In genomic region chr1:180196508-180196907, GRCm38 (mm10) we compare ENCODE assay signal across 8 mouse cellular contexts. TPM values are rescaled to one million over a fixed set of nuclear protein-coding genes. Genes with fewer than 3 reads are reported as not detected.
DNase-seq lines count a peak whose midpoint lies in the region; ATAC-seq and TF ChIP-seq lines count a peak whose summit lies in the region.

No protein-coding gene starts in this region.

- no peaks in the 10 kb centered on the region for H3K79me2 ChIP-seq in heart, adult 2 months (replicated peaks; ENCODE audit: control insufficient read depth, insufficient read depth, low read length)

- H3K27ac ChIP-seq in heart, adult 2 months, result peak overlapping the region; percentile 61
- peak overlapping the region; percentile 79 for H3K27ac ChIP-seq in brown adipose tissue, adult 24 weeks (replicated peaks; ENCODE audit: low read depth, low read length)
- no peak overlapping the region for H3K27ac ChIP-seq in hindbrain, embryonic 15.5 days (replicated peaks)
- peak overlapping the region; percentile 85 for H3K27ac ChIP-seq in liver, postnatal 0 days (ENCODE audit: low read depth)

- TF ChIP-seq EP300 in heart, adult 2 months (IDR thresholded peaks at IDR 0.05; ENCODE audit: insufficient read depth, low read depth, low read length), result no peak
- TF ChIP-seq EP300 in liver, postnatal 0 days (IDR thresholded peaks at IDR 0.05; ENCODE audit: low read depth), result no peak

- intact Hi-C loops in heart, adult 2 months (cut with DNase I), result no loop called here

- ATAC-seq in hindbrain, embryonic 15.5 days (ENCODE audit: low FRiP score, low read depth), result no peak
- no peak for ATAC-seq in liver, postnatal 0 days
- ATAC-seq in CD4-positive, CD25-positive, alpha-beta regulatory T cell, adult 4 months, result no peak

- H3K4me2 ChIP-seq in hindbrain, embryonic 15.5 days, result peak overlapping the region; percentile 94
- H3K4me2 ChIP-seq in liver, postnatal 0 days (ENCODE audit: low read depth, low read length), result peak overlapping the region; percentile 76

- H3K9me3 ChIP-seq in hindbrain, embryonic 15.5 days, result no peaks in the 10 kb centered on the region
- no peaks in the 10 kb centered on the region for H3K9me3 ChIP-seq in liver, postnatal 0 days (ENCODE audit: low read length)

- no peak overlapping the region; the same call in 1 of the 2 replicates for H3K4me3 ChIP-seq in heart, adult 2 months
- peak overlapping the region; percentile 46 for H3K4me3 ChIP-seq in brown adipose tissue, adult 24 weeks (ENCODE audit: insufficient read depth, low read depth, low read length)
- peak overlapping the region; percentile 73; the same call in 1 of the 2 replicates for H3K4me3 ChIP-seq in hindbrain, embryonic 15.5 days
- H3K4me3 ChIP-seq in liver, postnatal 0 days (ENCODE audit: low read depth, low read length), result no peak overlapping the region; the same call in 1 of the 2 replicates

- no peak for TF ChIP-seq POLR2A in heart, adult 2 months (IDR thresholded peaks at IDR 0.05; ENCODE audit: insufficient read depth, low read depth, low read length)

- TF ChIP-seq CTCF in heart, adult 2 months (IDR thresholded peaks at IDR 0.05), result no peak
- no peak for TF ChIP-seq CTCF in liver, postnatal 0 days (IDR thresholded peaks at IDR 0.05; ENCODE audit: low read depth)

- 89% methylated on average over 9 of the region's 9 CpGs for WGBS in heart, adult 2 months
- 94% methylated on average over 9 of the region's 9 CpGs for WGBS in hindbrain, embryonic 15.5 days
- WGBS in liver, postnatal 0 days (ENCODE audit: insufficient replicate concordance), result 88% methylated on average over 9 of the region's 9 CpGs

- DNase-seq in heart, adult 2 months, result no peak
- DNase-seq in heart, postnatal 4 days, result no peak
- no peak for DNase-seq in liver, postnatal 0 days
- DNase-seq in gastrocnemius, postnatal 25 days, result no peak
- no peak for DNase-seq in cerebellum, postnatal 4 days (ENCODE audit: low spot score in 2 of 2)

- H3K4me1 ChIP-seq in heart, adult 2 months (ENCODE audit: control insufficient read depth, insufficient read depth, low read length), result no peaks in the 10 kb centered on the region; the same call in 1 of the 2 replicates
- no peaks in the 10 kb centered on the region; the same call in 1 of the 2 replicates for H3K4me1 ChIP-seq in brown adipose tissue, adult 24 weeks (ENCODE audit: control insufficient read depth, insufficient read depth, insufficient read length, low read length)
- H3K4me1 ChIP-seq in hindbrain, embryonic 15.5 days (replicated peaks), result peaks cover 14% of the 10 kb centered on the region
- peaks cover 37% of the 10 kb centered on the region for H3K4me1 ChIP-seq in liver, postnatal 0 days (ENCODE audit: insufficient read depth)

- no peaks in the 10 kb centered on the region for H3K36me3 ChIP-seq in heart, adult 2 months (ENCODE audit: control insufficient read depth, insufficient read depth, low read length)
- no peaks in the 10 kb centered on the region for H3K36me3 ChIP-seq in hindbrain, embryonic 15.5 days
- no peaks in the 10 kb centered on the region for H3K36me3 ChIP-seq in liver, postnatal 0 days (replicated peaks; ENCODE audit: insufficient read depth, low read length)

- H3K27me3 ChIP-seq in heart, adult 2 months (ENCODE audit: control insufficient read depth, insufficient read depth, low read length), result no peaks in the 10 kb centered on the region
- H3K27me3 ChIP-seq in hindbrain, embryonic 15.5 days, result 0 out of 2 replicates have a peak, but pooled peaks cover 3% of the 10 kb centered on the region
- H3K27me3 ChIP-seq in liver, postnatal 0 days (ENCODE audit: insufficient read depth, low read length), result no peaks in the 10 kb centered on the region

- H3K9ac ChIP-seq in heart, adult 2 months (ENCODE audit: low read depth, low read length), result no peak overlapping the region
- no peak overlapping the region for H3K9ac ChIP-seq in hindbrain, embryonic 15.5 days
- no peak overlapping the region for H3K9ac ChIP-seq in liver, postnatal 0 days (replicated peaks)

RNA-seq across cellular contexts. Expression of gene Coq8a, which starts 2.9 kb away (rescaled TPM):
- total RNA-seq in heart, adult 2 months (2021), result 100 to 1,000 TPM; 783 to 919 TPM
- 468 and 899 TPM in 2 replicates for polyA plus RNA-seq in heart, adult 2 months (2012; rRNA removed)
- 100 to 1,000 TPM; 232 to 252 TPM for total RNA-seq in heart, postnatal 4 days (2021)
- polyA plus RNA-seq in brown adipose tissue, adult 24 weeks (2012; ENCODE audit: insufficient read depth, insufficient read length, missing spikeins), result 1,169 and 1,640 TPM in 2 replicates
- polyA plus RNA-seq in hindbrain, embryonic 15.5 days (2015; fragmentation: Nextera tagmentation; extraction: Ambion mirVana), result 2.3 and 2.6 TPM in 2 replicates
- polyA plus RNA-seq in liver, postnatal 0 days (2015; fragmentation: Nextera tagmentation; extraction: Ambion mirVana), result 36.6 and 49.7 TPM in 2 replicates
- polyA plus RNA-seq in CD4-positive, CD25-positive, alpha-beta regulatory T cell, adult 4 months (2017; shearing (Covaris generic)), result 10 to 100 TPM; 46.1 to 67.9 TPM
- 100 to 1,000 TPM; 871 to 916 TPM for total RNA-seq in gastrocnemius, postnatal 25 days (2021)

Comparison
In these comparisons a context has a peak if more than half of its experiments do, and no peak if none do; other contexts are left out.
1. H3K4me3 ChIP-seq: peak in brown adipose tissue, adult 24 weeks (single experiment) and hindbrain, embryonic 15.5 days (single experiment); none in heart, adult 2 months (single experiment) and liver, postnatal 0 days (single experiment).
2. RNA of gene Coq8a, which starts 2.9 kb away (polyA plus RNA-seq): 1,169 to 1,640 TPM in brown adipose tissue, adult 24 weeks, 468 to 899 TPM in heart, adult 2 months, 46.1 to 67.9 TPM in CD4-positive, CD25-positive, alpha-beta regulatory T cell, adult 4 months and 36.6 to 49.7 TPM in liver, postnatal 0 days; 2.3 to 2.6 TPM in hindbrain, embryonic 15.5 days; every median in the first group is over 10 times any median in the second.